Mouse (Mus musculus): ENCODE data around the gene Fbxl17. TPM values are rescaled to one million over a fixed set of nuclear protein-coding genes. Genes with fewer than 3 reads are reported as not detected.
A peak's percentile ranks its signal among the peaks of the same experiment; 100 is the strongest.

Gene Fbxl17
- polyA plus RNA-seq, 1 experiment from 2014 or later, result 7.5 TPM

- no peak for ATAC-seq (ENCODE audit: insufficient number of reproducible peaks, insufficient read depth, low FRiP score, low TSS enrichment, low read depth)
- Histone ChIP-seq H3K4me3 (replicated peaks) (no peak overlapping the region), H3K9me3 (no peaks in the 10 kb centered on the region), H3K36me3 (no peaks in the 10 kb centered on the region), H3K4me2 (no peak overlapping the region), H3K4me1 (replicated peaks) (peaks cover 8% of the 10 kb centered on the region; the same call in 1 of the 2 replicates), H3K27me3 (no peaks in the 10 kb centered on the region), H3K9ac (replicated peaks) (no peak overlapping the region), H3K27ac (no peak overlapping the region)
- WGBS, result 81% methylated on average over 7 of the region's 7 CpGs
Observed at GRCm38 (mm10) chr17:63143825-63144224, 356.0 kb downstream of the Fbxl17 start.

DNA sequence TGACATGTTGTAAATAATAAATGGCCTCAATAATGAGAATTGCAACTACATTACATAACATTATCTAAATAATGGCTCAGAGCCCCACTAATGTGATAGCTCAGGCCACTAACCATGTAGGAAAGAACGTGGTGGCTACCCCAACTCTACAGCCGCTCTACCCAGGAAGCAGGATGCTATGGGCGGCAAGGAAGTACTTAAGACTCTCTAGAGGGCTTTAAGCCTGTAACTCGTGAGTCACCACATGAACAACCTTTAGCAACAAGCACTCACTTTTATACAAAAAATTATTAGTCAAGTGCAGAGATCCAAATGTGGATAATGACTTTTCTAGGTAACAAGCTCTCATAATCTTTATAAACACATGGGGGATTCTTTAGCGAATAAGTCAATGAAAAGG, 365.0 kb downstream of the Fbxl17 start:
- no peaks in the 10 kb centered on the region for H3K4me1 ChIP-seq (replicated peaks)
- H3K9ac ChIP-seq (replicated peaks), result no peak overlapping the region
- no peak overlapping the region for H3K4me2 ChIP-seq
- WGBS, result 82% methylated on average over 5 of the region's 5 CpGs
- H3K27me3 ChIP-seq, result no peaks in the 10 kb centered on the region
- no peak overlapping the region for H3K4me3 ChIP-seq (replicated peaks)
- peaks cover 7% of the 10 kb centered on the region; the same call in 1 of the 2 replicates for H3K36me3 ChIP-seq
- ATAC-seq (ENCODE audit: insufficient number of reproducible peaks, insufficient read depth, low FRiP score, low TSS enrichment, low read depth), result no peak
- H3K27ac ChIP-seq, result no peak overlapping the region
- H3K9me3 ChIP-seq, result peaks cover 8% of the 10 kb centered on the region; the same call in 1 of the 2 replicates

DNA sequence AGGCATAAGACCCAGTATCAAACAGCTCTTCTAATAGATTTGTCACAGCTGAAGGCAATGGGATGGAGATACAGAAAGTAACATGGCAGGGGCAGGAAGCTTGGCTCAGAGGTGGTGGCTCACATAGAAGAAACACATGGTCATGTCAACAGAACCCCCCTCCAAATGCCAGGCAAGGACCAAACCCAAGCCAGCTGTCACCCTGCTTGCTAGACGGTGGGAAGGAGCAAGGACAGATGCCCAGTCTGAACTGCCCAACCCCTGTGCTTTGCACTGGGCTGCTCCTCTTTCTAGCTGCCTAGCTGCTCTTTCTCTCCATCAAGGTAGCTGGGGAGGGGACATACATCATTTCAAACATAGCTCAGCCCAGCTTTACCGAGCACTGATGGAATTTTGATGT, 377.4 kb downstream of the Fbxl17 start:
- no peaks in the 10 kb centered on the region for H3K9me3 ChIP-seq
- no peak overlapping the region for H3K27ac ChIP-seq
- no peak for ATAC-seq (ENCODE audit: insufficient number of reproducible peaks, insufficient read depth, low FRiP score, low TSS enrichment, low read depth)
- no peak overlapping the region for H3K4me2 ChIP-seq
- peaks cover 2% of the 10 kb centered on the region; the same call in 1 of the 2 replicates for H3K4me1 ChIP-seq (replicated peaks)
- H3K36me3 ChIP-seq, result no peaks in the 10 kb centered on the region
- H3K4me3 ChIP-seq (replicated peaks), result no peak overlapping the region
- WGBS, result 71% methylated on average over 2 of the region's 2 CpGs
- H3K27me3 ChIP-seq, result no peaks in the 10 kb centered on the region
- no peak overlapping the region for H3K9ac ChIP-seq (replicated peaks)

- no peak for ATAC-seq (ENCODE audit: insufficient number of reproducible peaks, insufficient read depth, low FRiP score, low TSS enrichment, low read depth)
- H3K36me3 ChIP-seq, result no peaks in the 10 kb centered on the region
- H3K4me1 ChIP-seq (replicated peaks), result peaks cover 11% of the 10 kb centered on the region; the same call in 1 of the 2 replicates
- WGBS, result 94% methylated on average over 3 of the region's 3 CpGs
- no peak overlapping the region for H3K27ac ChIP-seq
- H3K9me3 ChIP-seq, result no peaks in the 10 kb centered on the region
- no peaks in the 10 kb centered on the region for H3K27me3 ChIP-seq
- no peak overlapping the region for H3K9ac ChIP-seq (replicated peaks)
- H3K4me3 ChIP-seq (replicated peaks), result no peak overlapping the region
- no peak overlapping the region for H3K4me2 ChIP-seq
Observed at GRCm38 (mm10) chr17:63119701-63120100, 380.1 kb downstream of the Fbxl17 start.

- H3K4me3 ChIP-seq (replicated peaks), result no peak overlapping the region
- no peaks in the 10 kb centered on the region for H3K36me3 ChIP-seq
- no peaks in the 10 kb centered on the region for H3K27me3 ChIP-seq
- WGBS, result 79% methylated on average over 7 of the region's 7 CpGs
- no peak overlapping the region for H3K4me2 ChIP-seq
- H3K4me1 ChIP-seq (replicated peaks), result peaks cover 11% of the 10 kb centered on the region; the same call in 1 of the 2 replicates
- H3K9me3 ChIP-seq, result no peaks in the 10 kb centered on the region
- ATAC-seq (ENCODE audit: insufficient number of reproducible peaks, insufficient read depth, low FRiP score, low TSS enrichment, low read depth), result no peak
- H3K27ac ChIP-seq, result no peak overlapping the region
- H3K9ac ChIP-seq (replicated peaks), result no peak overlapping the region
Observed at GRCm38 (mm10) chr17:63119077-63119476, 380.7 kb downstream of the Fbxl17 start.

DNA sequence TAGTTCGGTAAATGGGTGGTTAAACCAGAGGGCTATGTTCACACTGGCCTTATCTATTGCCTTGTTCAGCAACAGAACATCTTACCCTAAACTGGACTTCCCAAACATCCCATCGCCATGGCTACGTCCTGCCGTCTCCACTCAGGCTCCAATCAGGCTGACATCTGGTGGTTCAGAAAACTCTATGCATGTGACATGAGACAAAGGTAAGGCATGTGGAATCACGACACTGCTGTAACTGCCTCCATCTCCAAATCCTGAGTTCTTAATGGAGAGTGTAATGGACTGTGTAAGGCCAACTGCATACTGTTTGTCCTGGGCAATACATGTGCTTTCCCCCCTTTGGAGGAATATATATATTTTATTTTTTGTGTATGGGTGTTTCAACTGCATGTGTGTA, 382.7 kb downstream of the Fbxl17 start:
- H3K4me1 ChIP-seq (replicated peaks), result peaks cover 11% of the 10 kb centered on the region; the same call in 1 of the 2 replicates
- no peaks in the 10 kb centered on the region for H3K9me3 ChIP-seq
- H3K27me3 ChIP-seq, result no peaks in the 10 kb centered on the region
- no peak overlapping the region for H3K9ac ChIP-seq (replicated peaks)
- H3K36me3 ChIP-seq, result no peaks in the 10 kb centered on the region
- H3K4me3 ChIP-seq (replicated peaks), result no peak overlapping the region
- no peak overlapping the region for H3K4me2 ChIP-seq
- WGBS, result 81% methylated on average over 5 of the region's 5 CpGs
- ATAC-seq (ENCODE audit: insufficient number of reproducible peaks, insufficient read depth, low FRiP score, low TSS enrichment, low read depth), result 0 out of 2 replicates have a peak, but pooled peaks have one; percentile 31
- 0 out of 2 replicates have a peak overlapping the region, but pooled peaks have one; percentile 53 for H3K27ac ChIP-seq

GRCm38 (mm10) chr17:63114399-63115085, 385.3 kb downstream of the Fbxl17 start:
- no peaks in the 10 kb centered on the region for H3K36me3 ChIP-seq
- no peaks in the 10 kb centered on the region for H3K9me3 ChIP-seq
- H3K9ac ChIP-seq (replicated peaks), result no peak overlapping the region
- no peaks in the 10 kb centered on the region for H3K27me3 ChIP-seq
- H3K4me1 ChIP-seq (replicated peaks), result peaks cover 17% of the 10 kb centered on the region
- H3K27ac ChIP-seq, result no peak overlapping the region
- no peak for ATAC-seq (ENCODE audit: insufficient number of reproducible peaks, insufficient read depth, low FRiP score, low TSS enrichment, low read depth)
- no peak overlapping the region for H3K4me2 ChIP-seq
- H3K4me3 ChIP-seq (replicated peaks), result no peak overlapping the region
- 86% methylated on average over 19 of the region's 19 CpGs for WGBS

DNA sequence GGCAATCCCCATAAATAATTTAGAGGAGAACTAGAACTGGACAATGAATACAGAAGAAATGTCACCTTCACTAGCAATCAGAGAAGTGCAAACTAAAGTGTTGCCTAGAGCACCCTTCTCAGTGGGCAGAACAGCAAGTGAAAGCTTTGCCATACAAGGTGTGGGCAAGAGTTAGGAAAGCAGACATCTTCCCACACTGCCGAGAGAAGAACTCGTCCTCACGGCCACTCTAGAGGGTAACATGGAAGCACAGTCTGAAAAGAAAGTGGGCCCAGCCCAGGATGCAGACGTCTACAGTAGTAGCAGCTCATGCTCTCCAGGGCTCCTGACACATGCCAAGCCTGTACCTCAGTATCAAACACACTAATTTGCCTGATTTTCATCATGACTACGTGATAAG, 387.0 kb downstream of the Fbxl17 start:
- Histone ChIP-seq H3K27ac (no peak overlapping the region), H3K4me2 (no peak overlapping the region), H3K9ac (replicated peaks) (no peak overlapping the region), H3K4me1 (replicated peaks) (peaks cover 17% of the 10 kb centered on the region), H3K36me3 (no peaks in the 10 kb centered on the region), H3K4me3 (replicated peaks) (no peak overlapping the region), H3K27me3 (no peaks in the 10 kb centered on the region), H3K9me3 (no peaks in the 10 kb centered on the region)
- no peak for ATAC-seq (ENCODE audit: insufficient number of reproducible peaks, insufficient read depth, low FRiP score, low TSS enrichment, low read depth)
- 82% methylated on average over 5 of the region's 5 CpGs for WGBS

DNA sequence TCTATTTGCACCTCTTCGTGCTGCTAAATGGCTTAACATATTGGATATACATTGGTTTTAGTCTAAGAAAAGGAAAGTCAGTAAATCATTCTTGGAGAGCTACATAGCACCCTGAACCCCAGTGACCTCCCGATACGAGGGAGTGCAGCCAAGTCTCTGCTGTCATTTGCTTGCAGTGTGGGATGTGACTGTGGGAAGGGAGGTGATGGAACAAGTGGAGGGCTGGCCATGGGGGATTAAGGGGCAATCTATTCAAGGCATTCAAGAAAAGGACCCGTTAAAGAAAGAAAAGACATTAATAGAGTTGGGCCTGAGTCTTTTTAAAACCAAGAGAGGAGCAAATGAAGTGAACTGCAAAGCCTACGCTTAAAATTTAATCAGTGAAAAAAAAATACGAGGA, 388.8 kb downstream of the Fbxl17 start:
- no peak overlapping the region for H3K4me3 ChIP-seq (replicated peaks)

DNA sequence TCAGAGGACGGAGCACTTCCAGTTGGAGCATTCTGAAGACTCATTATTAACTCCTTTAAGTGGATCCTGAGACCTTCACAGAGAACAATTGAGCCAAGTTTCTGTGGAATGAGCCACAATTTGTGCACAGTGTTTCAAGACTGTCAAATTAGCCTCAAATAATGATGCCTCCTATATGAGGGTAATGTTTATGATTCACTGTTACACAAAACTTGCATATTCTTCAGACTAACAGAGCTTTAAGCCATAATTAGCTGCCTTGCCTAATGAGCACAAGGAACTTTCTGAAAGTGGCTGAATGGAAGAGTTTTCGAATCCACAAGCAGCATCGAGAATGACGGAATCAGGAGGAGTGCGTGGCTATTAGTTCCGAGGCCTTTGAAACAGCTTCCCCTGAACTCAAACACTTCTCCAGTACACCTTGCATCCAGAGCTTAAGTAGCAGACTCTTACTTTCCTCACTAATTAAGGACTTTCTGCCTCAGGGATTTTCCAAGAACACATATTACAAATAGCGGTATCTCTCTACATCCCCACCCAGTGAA, 389.5 kb downstream of the Fbxl17 start:
- Histone ChIP-seq H3K4me3 (replicated peaks) (no peak overlapping the region), H3K27me3 (no peaks in the 10 kb centered on the region), H3K9me3 (no peaks in the 10 kb centered on the region), H3K4me2 (no peak overlapping the region), H3K27ac (no peak overlapping the region), H3K36me3 (no peaks in the 10 kb centered on the region), H3K9ac (replicated peaks) (no peak overlapping the region), H3K4me1 (replicated peaks) (peaks cover 6% of the 10 kb centered on the region)
- 85% methylated on average over 7 of the region's 7 CpGs for WGBS
- no peak for ATAC-seq (ENCODE audit: insufficient number of reproducible peaks, insufficient read depth, low FRiP score, low TSS enrichment, low read depth)

More for the DNA sequence above, 388.8 kb downstream of the Fbxl17 start:
- Histone ChIP-seq H3K9me3 (no peaks in the 10 kb centered on the region), H3K36me3 (no peaks in the 10 kb centered on the region), H3K4me2 (no peak overlapping the region), H3K27ac (no peak overlapping the region), H3K4me1 (replicated peaks) (peaks cover 10% of the 10 kb centered on the region), H3K27me3 (no peaks in the 10 kb centered on the region), H3K9ac (replicated peaks) (no peak overlapping the region)
- no peak for ATAC-seq (ENCODE audit: insufficient number of reproducible peaks, insufficient read depth, low FRiP score, low TSS enrichment, low read depth)
- 72% methylated on average over 6 of the region's 6 CpGs for WGBS

DNA sequence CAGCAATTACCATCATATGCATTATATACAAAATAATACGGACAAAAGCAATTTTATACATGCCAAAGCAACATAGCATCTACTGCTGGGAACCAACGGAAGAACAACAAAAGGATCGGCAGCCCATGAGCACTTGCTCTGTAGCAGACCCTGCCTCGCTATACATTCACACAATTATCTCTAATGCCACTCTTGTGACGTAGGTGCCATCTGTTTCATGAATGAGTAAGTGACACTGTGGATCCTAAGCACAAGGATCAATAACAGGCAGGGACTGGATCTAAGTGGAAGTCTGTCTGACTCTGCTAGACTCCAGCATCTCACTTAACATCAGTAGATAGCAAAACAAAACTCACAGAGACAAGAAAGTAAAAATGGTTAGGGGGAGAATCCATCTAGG, 391.8 kb downstream of the Fbxl17 start:
- H3K4me3 ChIP-seq (replicated peaks), result no peak overlapping the region
- no peaks in the 10 kb centered on the region for H3K36me3 ChIP-seq
- H3K4me1 ChIP-seq (replicated peaks), result peaks cover 6% of the 10 kb centered on the region
- 91% methylated on average over 5 of the region's 5 CpGs for WGBS
- no peak overlapping the region for H3K9ac ChIP-seq (replicated peaks)
- no peak overlapping the region for H3K4me2 ChIP-seq
- no peak for ATAC-seq (ENCODE audit: insufficient number of reproducible peaks, insufficient read depth, low FRiP score, low TSS enrichment, low read depth)
- no peak overlapping the region for H3K27ac ChIP-seq
- H3K27me3 ChIP-seq, result no peaks in the 10 kb centered on the region
- no peaks in the 10 kb centered on the region for H3K9me3 ChIP-seq

DNA sequence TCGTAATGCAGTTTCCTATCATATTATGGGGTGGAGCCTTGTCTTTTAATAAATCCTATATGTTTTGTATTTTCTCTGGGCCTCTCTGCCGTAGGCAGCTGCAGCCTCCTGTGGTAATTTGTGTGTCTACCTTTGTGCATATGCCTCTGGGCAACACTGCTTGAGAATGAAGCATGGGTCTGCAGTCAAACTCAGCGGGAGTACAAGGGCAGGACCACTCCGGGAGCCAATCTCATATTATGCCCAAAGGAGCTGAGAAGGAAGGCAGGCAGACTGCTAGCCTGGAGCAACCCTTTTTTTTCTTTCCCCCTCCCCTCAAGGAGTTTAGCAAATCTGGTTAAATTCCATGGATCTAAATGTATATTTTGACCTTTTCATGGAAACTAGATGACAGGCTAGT, 392.3 kb downstream of the Fbxl17 start:
- H3K4me3 ChIP-seq (replicated peaks), result no peak overlapping the region

More for the DNA sequence above, 392.3 kb downstream of the Fbxl17 start:
- H3K27me3 ChIP-seq, result no peaks in the 10 kb centered on the region
- H3K27ac ChIP-seq, result no peak overlapping the region
- 65% methylated on average over 4 of the region's 4 CpGs for WGBS
- H3K9ac ChIP-seq (replicated peaks), result no peak overlapping the region
- no peak overlapping the region for H3K4me2 ChIP-seq
- peaks cover 6% of the 10 kb centered on the region for H3K4me1 ChIP-seq (replicated peaks)
- no peaks in the 10 kb centered on the region for H3K36me3 ChIP-seq
- no peak for ATAC-seq (ENCODE audit: insufficient number of reproducible peaks, insufficient read depth, low FRiP score, low TSS enrichment, low read depth)
- H3K9me3 ChIP-seq, result no peaks in the 10 kb centered on the region

Data from limb, embryonic 12.5 days (tissue).